Mouse (Mus musculus) liver, adult 2 months (tissue): ENCODE measurements at regions not wholly inside any gene's neighbourhood (a gene's known extent, or its start where the extent isn't known, plus 50 kb on each side); places are given as distances from the start of the nearest gene placed in this dataset.

ENCODE experiments used
- DNase-seq: peaks from one replicate; pipeline ENCODE4 v3.0.0-alpha.2; 2011; ENCODE audit warnings: low read depth, low spot score; ENCODE audit errors: extremely low read depth
- H3K27ac ChIP-seq: fragments of 200-500 bp; replicated peaks from 2 replicates; pipeline ENCODE4 v1.5.1; 2012; ENCODE audit warnings: low read depth, mild to moderate bottlenecking, control low read depth, inconsistent platforms, low read length; ENCODE audit not compliant: insufficient read depth
- H3K27me3 ChIP-seq: fragments of 200-500 bp; 2 replicates; pipeline ENCODE4 v1.6.1; 2012; ENCODE audit warnings: mild to moderate bottlenecking, moderate library complexity, low read length, inconsistent platforms; ENCODE audit not compliant: control insufficient read depth, insufficient read depth
- H3K36me3 ChIP-seq: fragments of 200-500 bp; 2 replicates; pipeline ENCODE4 v1.6.1; 2012; ENCODE audit warnings: low read length, inconsistent platforms; ENCODE audit not compliant: control insufficient read depth, insufficient read depth
- H3K4me1 ChIP-seq: fragments of 200-500 bp; 2 replicates; pipeline ENCODE4 v1.6.1; 2011; ENCODE audit warnings: low read length; ENCODE audit not compliant: control insufficient read depth, insufficient read depth
- H3K4me3 ChIP-seq: fragments of 200-500 bp; 2 replicates; pipeline ENCODE4 v1.5.1; 2011; ENCODE audit warnings: low read depth, mild to moderate bottlenecking, control low read depth, low read length, moderate library complexity; ENCODE audit not compliant: insufficient read depth
- H3K79me2 ChIP-seq: fragments of 200-500 bp; 2 replicates; pipeline ENCODE4 v1.6.1; 2012; ENCODE audit warnings: inconsistent platforms, mild to moderate bottlenecking, low read length, moderate library complexity; ENCODE audit not compliant: control insufficient read depth, insufficient read depth
- H3K9ac ChIP-seq: fragments of 200-500 bp; 2 replicates; pipeline ENCODE4 v1.6.1; 2012; ENCODE audit warnings: low read depth, mild to moderate bottlenecking, control low read depth, inconsistent platforms, low read length
- CTCF ChIP-seq: fragments of 200-500 bp; IDR thresholded peaks from 2 replicates; pipeline ENCODE4 v1.5.1; 2011; ENCODE audit warnings: low read depth, low read length, control low read depth
- POLR2A ChIP-seq: fragments of 200-500 bp; IDR thresholded peaks from 2 replicates; pipeline ENCODE4 v1.6.1; 2011; ENCODE audit warnings: low read length, control low read depth; ENCODE audit not compliant: insufficient read depth; ENCODE audit errors: extremely low read depth
- WGBS: fragments of 180-500 bp; shearing (Covaris S2); methylation state at CpG from one replicate; pipeline ENCODE4 v1.1.7; 2018; 5-methylcytosine and 5-hydroxymethylcytosine counted together

- no peak for DNase-seq
These were observed 251.7 kb upstream of the Tle4 start for GRCm38 (mm10) chr19:14849561-14849960.

GRCm38 (mm10) chr19:14847120-14847519, 249.3 kb upstream of the Tle4 start:
- Histone ChIP-seq H3K79me2 (no peaks in the 10 kb centered on the region), H3K27ac (no peak overlapping the region), H3K4me1 (no peaks in the 10 kb centered on the region), H3K4me3 (no peak overlapping the region), H3K36me3 (no peaks in the 10 kb centered on the region), H3K27me3 (no peaks in the 10 kb centered on the region), H3K9ac (no peak overlapping the region)
- TF ChIP-seq POLR2A (no peak), CTCF (no peak)
- no peak for DNase-seq
- 64% methylated on average over 4 of the region's 4 CpGs for WGBS

More at GRCm38 (mm10) chr19:14849561-14849960, 251.7 kb upstream of the Tle4 start:
- no peak for TF ChIP-seq CTCF
- TF ChIP-seq POLR2A, result no peak
- Histone ChIP-seq H3K27ac (no peak overlapping the region), H3K4me3 (no peak overlapping the region), H3K4me1 (no peaks in the 10 kb centered on the region), H3K9ac (no peak overlapping the region), H3K27me3 (no peaks in the 10 kb centered on the region), H3K36me3 (no peaks in the 10 kb centered on the region), H3K79me2 (no peaks in the 10 kb centered on the region)
- 80% methylated on average over 1 of the region's 1 CpGs for WGBS

GRCm38 (mm10) chr19:14835629-14836028, 237.8 kb upstream of the Tle4 start:
- H3K27ac ChIP-seq, result no peak overlapping the region
- no peaks in the 10 kb centered on the region for H3K27me3 ChIP-seq
- 65% methylated on average over 8 of the region's 8 CpGs for WGBS
- no peaks in the 10 kb centered on the region for H3K36me3 ChIP-seq
- no peak overlapping the region for H3K9ac ChIP-seq
- no peak for DNase-seq
- no peaks in the 10 kb centered on the region for H3K4me1 ChIP-seq
- TF ChIP-seq CTCF (no peak), POLR2A (no peak)
- no peak overlapping the region for H3K4me3 ChIP-seq
- no peaks in the 10 kb centered on the region for H3K79me2 ChIP-seq

GRCm38 (mm10) chr19:14816354-14816753, 218.5 kb upstream of the Tle4 start:
- peak; percentile 55 for DNase-seq
- H3K27ac ChIP-seq, result no peak overlapping the region
- H3K36me3 ChIP-seq, result no peaks in the 10 kb centered on the region
- no peak overlapping the region for H3K9ac ChIP-seq
- no peak overlapping the region for H3K4me3 ChIP-seq
- WGBS, result 31% methylated on average over 3 of the region's 3 CpGs
- no peaks in the 10 kb centered on the region for H3K79me2 ChIP-seq
- 0 out of 2 replicates have a peak, but pooled peaks cover 3% of the 10 kb centered on the region for H3K27me3 ChIP-seq
- no peaks in the 10 kb centered on the region for H3K4me1 ChIP-seq
- TF ChIP-seq CTCF (no peak), POLR2A (no peak)

GRCm38 (mm10) chr19:14806787-14807186, 208.9 kb upstream of the Tle4 start:
- no peaks in the 10 kb centered on the region for H3K36me3 ChIP-seq
- WGBS, result 77% methylated on average over 6 of the region's 6 CpGs
- H3K9ac ChIP-seq, result no peak overlapping the region
- TF ChIP-seq CTCF, result no peak
- TF ChIP-seq POLR2A, result no peak
- H3K4me1 ChIP-seq, result no peaks in the 10 kb centered on the region
- H3K27me3 ChIP-seq, result peaks cover 4% of the 10 kb centered on the region; the same call in 1 of the 2 replicates
- no peak for DNase-seq
- H3K4me3 ChIP-seq, result no peak overlapping the region
- H3K79me2 ChIP-seq, result no peaks in the 10 kb centered on the region
- no peak overlapping the region for H3K27ac ChIP-seq

GRCm38 (mm10) chr19:14802909-14803650, 205.2 kb upstream of the Tle4 start:
- Histone ChIP-seq H3K36me3 (no peaks in the 10 kb centered on the region), H3K27me3 (peaks cover 7% of the 10 kb centered on the region; the same call in 1 of the 2 replicates), H3K4me1 (no peaks in the 10 kb centered on the region), H3K79me2 (no peaks in the 10 kb centered on the region), H3K9ac (no peak overlapping the region), H3K4me3 (no peak overlapping the region), H3K27ac (no peak overlapping the region)
- no peak for TF ChIP-seq POLR2A
- TF ChIP-seq CTCF, result no peak
- no peak for DNase-seq
- WGBS, result 17% methylated on average over 5 of the region's 5 CpGs
